In the genomic region with DNA sequence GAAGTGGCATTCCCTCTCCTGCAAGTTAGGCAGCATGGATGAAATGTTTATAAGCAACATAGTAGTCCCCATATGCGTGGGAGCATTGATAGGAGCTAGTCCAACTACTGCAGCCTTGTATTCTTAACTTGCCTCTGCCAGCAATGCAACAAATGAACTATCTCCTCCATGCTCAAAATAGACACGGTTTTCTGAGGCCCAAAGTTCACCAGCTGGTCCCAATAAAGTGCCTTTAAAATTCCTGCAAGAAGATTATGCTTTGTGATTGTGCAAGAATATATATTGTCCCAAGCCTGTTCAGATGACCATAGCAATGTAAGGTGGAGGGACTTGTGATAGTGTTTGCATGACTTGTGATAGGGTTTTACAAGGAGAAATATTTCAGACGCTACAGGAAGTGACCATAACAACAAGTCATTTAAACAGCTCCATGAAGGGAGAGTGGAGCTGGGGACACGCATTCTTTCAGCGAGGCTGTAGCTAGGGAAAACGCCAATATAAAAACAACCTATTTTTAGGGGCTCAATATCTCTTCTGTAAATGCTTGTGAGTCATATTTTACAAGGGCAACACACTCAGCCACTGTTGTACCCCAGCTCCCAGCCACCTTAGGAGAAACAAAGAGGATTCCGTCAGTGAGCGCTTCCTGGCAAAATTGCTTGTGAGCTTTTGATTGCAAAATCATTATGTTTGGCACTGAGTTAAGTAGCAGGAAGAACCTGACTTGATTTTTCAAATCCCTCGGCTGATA, we compare ENCODE assay signal across 9 mouse cellular contexts.
DNase-seq lines count a peak whose midpoint lies in the region; ATAC-seq and TF ChIP-seq lines count a peak whose summit lies in the region.
"Had no signal": no experiment of that assay in that cellular context is flagged by ENCODE, and none has a peak within 500 bp of the region (broad histone marks: within the 10 kb centered on the region; RNA-seq: fewer than 3 reads in every experiment).

No protein-coding gene starts in this region.

- peak overlapping the region; percentile 28; the same call in 1 of the 2 replicates for H3K9ac ChIP-seq in heart, adult 2 months (ENCODE audit: low read depth, low read length)
- H3K9ac ChIP-seq in limb, embryonic 12.5 days (replicated peaks): no peak overlapping the region
- H3K9ac ChIP-seq in stomach, embryonic 14.5 days (replicated peaks; ENCODE audit: low read depth, low read length): no peak overlapping the region
- H3K9ac ChIP-seq: liver, embryonic 15.5 days had no signal

- H3K27me3 ChIP-seq in heart, adult 2 months (ENCODE audit: control insufficient read depth, insufficient read depth, low read length): no peaks in the 10 kb centered on the region
- no peaks in the 10 kb centered on the region for H3K27me3 ChIP-seq in limb, embryonic 12.5 days
- no peaks in the 10 kb centered on the region for H3K27me3 ChIP-seq in stomach, embryonic 14.5 days (ENCODE audit: control insufficient read depth, insufficient read depth, low read length)
- H3K27me3 ChIP-seq: liver, embryonic 15.5 days had no signal

- H3K9me3 ChIP-seq in limb, embryonic 12.5 days: no peaks in the 10 kb centered on the region
- H3K9me3 ChIP-seq in stomach, embryonic 14.5 days (ENCODE audit: control insufficient read depth, low read depth, low read length): no peaks in the 10 kb centered on the region
- H3K9me3 ChIP-seq: liver, embryonic 15.5 days had no signal

- peak; percentile 19 for DNase-seq in layer of hippocampus, adult 9-11 months
- DNase-seq in layer of hippocampus, postnatal 36 days: no peak
- peak in 1 of 2 experiments; percentile 43 for DNase-seq in heart, adult 2 months
- no peak for DNase-seq in urinary bladder, postnatal 4 days (ENCODE audit: low spot score in 2 of 2)
- DNase-seq in frontal cortex, postnatal 36 days (ENCODE audit: low spot score in 2 of 2): no peak
- no peak for DNase-seq in gastrocnemius, postnatal 25 days

- H3K4me1 ChIP-seq in heart, adult 2 months (ENCODE audit: control insufficient read depth, insufficient read depth, low read length): peaks cover 7% of the 10 kb centered on the region
- H3K4me1 ChIP-seq in limb, embryonic 12.5 days (replicated peaks): peaks cover 39% of the 10 kb centered on the region
- H3K4me1 ChIP-seq in stomach, embryonic 14.5 days (ENCODE audit: control insufficient read depth, insufficient read depth, low read length): peaks cover 16% of the 10 kb centered on the region
- H3K4me1 ChIP-seq: liver, embryonic 15.5 days had no signal

- H3K4me3 ChIP-seq in heart, adult 2 months: no peak overlapping the region
- H3K4me3 ChIP-seq in limb, embryonic 12.5 days (replicated peaks): no peak overlapping the region
- H3K4me3 ChIP-seq in stomach, embryonic 14.5 days (ENCODE audit: low read depth, low read length): no peak overlapping the region
- H3K4me3 ChIP-seq: liver, embryonic 15.5 days had no signal

- TF ChIP-seq CTCF in heart, adult 2 months (IDR thresholded peaks at IDR 0.05): no peak

- intact Hi-C loops in heart, adult 2 months (cut with DNase I): loop anchor here (5.0 kb wide), 1 partner anchor 65 kb away; no protein-coding TSS in a partner anchor

- WGBS in heart, adult 2 months: 8% methylated on average over 9 of the region's 9 CpGs
- 27% methylated on average over 9 of the region's 9 CpGs for WGBS in limb, embryonic 12.5 days
- 36% methylated on average over 9 of the region's 9 CpGs for WGBS in stomach, embryonic 14.5 days

- TF ChIP-seq POLR2A in heart, adult 2 months (IDR thresholded peaks at IDR 0.05; ENCODE audit: insufficient read depth, low read depth, low read length): 0 out of 2 replicates have a peak, but pooled peaks have one; percentile 22

- peak overlapping the region; percentile 93 for H3K27ac ChIP-seq in heart, adult 2 months
- H3K27ac ChIP-seq in limb, embryonic 12.5 days: peak overlapping the region; percentile 82
- 0 out of 2 replicates have a peak overlapping the region, but pooled peaks have one; percentile 61 for H3K27ac ChIP-seq in stomach, embryonic 14.5 days (ENCODE audit: low read length)
- H3K27ac ChIP-seq: liver, embryonic 15.5 days had no signal

- peak overlapping the region; percentile 8 for H3K4me2 ChIP-seq in limb, embryonic 12.5 days
- H3K4me2 ChIP-seq in stomach, embryonic 14.5 days (replicated peaks; ENCODE audit: low read depth, low read length): no peak overlapping the region
- H3K4me2 ChIP-seq: liver, embryonic 15.5 days had no signal

- TF ChIP-seq EP300 in heart, adult 2 months (IDR thresholded peaks at IDR 0.05; ENCODE audit: insufficient read depth, low read depth, low read length): no peak

- H3K36me3 ChIP-seq in heart, adult 2 months (ENCODE audit: control insufficient read depth, insufficient read depth, low read length): peaks cover 4% of the 10 kb centered on the region
- no peaks in the 10 kb centered on the region for H3K36me3 ChIP-seq in limb, embryonic 12.5 days
- H3K36me3 ChIP-seq in stomach, embryonic 14.5 days (ENCODE audit: control insufficient read depth, insufficient read depth, low read length): no peaks in the 10 kb centered on the region
- H3K36me3 ChIP-seq: liver, embryonic 15.5 days had no signal

- no peak for ATAC-seq in limb, embryonic 12.5 days (ENCODE audit: insufficient number of reproducible peaks, insufficient read depth, low FRiP score, low TSS enrichment, low read depth)
- no peak for ATAC-seq in stomach, embryonic 14.5 days (ENCODE audit: insufficient number of reproducible peaks, insufficient read depth, low FRiP score, low read depth)

- no peaks in the 10 kb centered on the region for H3K79me2 ChIP-seq in heart, adult 2 months (replicated peaks; ENCODE audit: control insufficient read depth, insufficient read depth, low read length)
